Mouse (Mus musculus): Measurements from ENCODE around the gene Gm10142. TPM values are rescaled to one million over a fixed set of nuclear protein-coding genes. Genes with fewer than 3 reads are reported as not detected.

The Gm10142 gene
- polyA plus RNA-seq (2014; fragmentation: Nextera tagmentation; extraction: Ambion mirVana) = not detected in 2 replicates

GRCm38 (mm10) chr10:77715507-77715906, at the start of gene Gm10142:
Gene Gm10142 (plus strand): TSS chr10:77715807.
- Histone ChIP-seq H3K4me1 (ENCODE audit: control insufficient read depth, insufficient read depth, low read length) (no peaks in the 10 kb centered on the region), H3K27ac (ENCODE audit: low read length) (no peak within 1 kb of the TSS), H3K4me3 (ENCODE audit: low read depth, low read length) (no peak within 1 kb of the TSS), H3K4me2 (replicated peaks; ENCODE audit: low read depth, low read length) (no peak within 1 kb of the TSS), H3K9me3 (ENCODE audit: control insufficient read depth, low read depth, low read length) (no peaks in the 10 kb centered on the region), H3K9ac (replicated peaks; ENCODE audit: low read depth, low read length) (no peak within 1 kb of the TSS), H3K36me3 (ENCODE audit: control insufficient read depth, insufficient read depth, low read length) (no peaks in the 10 kb centered on the region), H3K27me3 (ENCODE audit: control insufficient read depth, insufficient read depth, low read length) (no peaks in the 10 kb centered on the region)
- 85% methylated on average over 1 of the region's 1 CpGs for WGBS
- ATAC-seq (ENCODE audit: insufficient number of reproducible peaks, insufficient read depth, low FRiP score, low read depth) = no peak

DNA sequence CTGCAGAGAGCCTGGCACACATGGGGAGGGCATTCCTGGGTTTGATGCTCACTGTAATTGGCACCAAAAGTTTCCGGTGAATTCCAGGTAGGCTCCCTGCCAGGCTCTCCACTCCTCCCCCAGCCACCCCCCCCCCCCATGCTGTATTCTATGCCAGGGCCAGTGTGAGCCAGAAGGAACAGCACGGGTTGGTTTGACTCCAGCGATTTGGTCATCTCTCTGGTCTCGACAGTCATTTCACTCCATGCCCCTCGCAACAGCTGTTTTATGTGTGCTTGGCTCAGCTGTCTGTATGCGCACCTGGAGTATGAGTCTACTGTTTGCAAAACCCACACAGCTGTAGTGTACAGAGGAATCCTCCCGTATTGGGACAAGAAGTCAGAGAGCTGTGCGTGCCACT, 49.3 kb upstream of the Gm10142 start:
- Histone ChIP-seq H3K9me3 (ENCODE audit: control insufficient read depth, low read depth, low read length) (no peaks in the 10 kb centered on the region), H3K9ac (replicated peaks; ENCODE audit: low read depth, low read length) (no peak overlapping the region), H3K36me3 (ENCODE audit: control insufficient read depth, insufficient read depth, low read length) (no peaks in the 10 kb centered on the region), H3K4me1 (ENCODE audit: control insufficient read depth, insufficient read depth, low read length) (no peaks in the 10 kb centered on the region), H3K27me3 (ENCODE audit: control insufficient read depth, insufficient read depth, low read length) (no peaks in the 10 kb centered on the region), H3K4me2 (replicated peaks; ENCODE audit: low read depth, low read length) (no peak overlapping the region), H3K4me3 (ENCODE audit: low read depth, low read length) (no peak overlapping the region), H3K27ac (ENCODE audit: low read length) (no peak overlapping the region)
- no peak for ATAC-seq (ENCODE audit: insufficient number of reproducible peaks, insufficient read depth, low FRiP score, low read depth)
- WGBS = 51% methylated on average over 8 of the region's 8 CpGs

DNA sequence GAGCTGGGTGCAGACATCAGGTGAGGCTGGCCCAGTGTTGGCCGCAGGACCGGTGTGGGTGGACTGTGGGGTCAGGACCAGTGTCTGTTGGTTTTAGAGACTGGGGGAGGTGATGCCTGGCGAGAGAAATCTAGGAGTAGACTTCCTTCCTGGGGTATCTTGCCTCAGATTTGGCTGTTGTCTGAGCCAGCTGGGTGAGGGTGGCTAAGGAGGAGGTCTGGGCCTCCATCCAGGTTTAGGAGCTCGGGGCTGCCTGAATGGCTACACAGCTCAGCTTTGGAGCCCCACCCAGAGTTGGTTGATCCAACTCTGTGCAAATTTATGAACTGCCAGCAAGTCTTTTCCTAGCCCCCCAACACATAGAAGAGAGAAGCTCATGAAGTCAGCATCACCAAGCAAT, 48.2 kb upstream of the Gm10142 start:
- ATAC-seq (ENCODE audit: insufficient number of reproducible peaks, insufficient read depth, low FRiP score, low read depth) = no peak
- Histone ChIP-seq H3K27ac (ENCODE audit: low read length) (no peak overlapping the region), H3K36me3 (ENCODE audit: control insufficient read depth, insufficient read depth, low read length) (no peaks in the 10 kb centered on the region), H3K4me1 (ENCODE audit: control insufficient read depth, insufficient read depth, low read length) (no peaks in the 10 kb centered on the region), H3K9ac (replicated peaks; ENCODE audit: low read depth, low read length) (no peak overlapping the region), H3K27me3 (ENCODE audit: control insufficient read depth, insufficient read depth, low read length) (no peaks in the 10 kb centered on the region), H3K4me3 (ENCODE audit: low read depth, low read length) (no peak overlapping the region), H3K9me3 (ENCODE audit: control insufficient read depth, low read depth, low read length) (no peaks in the 10 kb centered on the region), H3K4me2 (replicated peaks; ENCODE audit: low read depth, low read length) (no peak overlapping the region)
- 75% methylated on average over 4 of the region's 4 CpGs for WGBS

DNA sequence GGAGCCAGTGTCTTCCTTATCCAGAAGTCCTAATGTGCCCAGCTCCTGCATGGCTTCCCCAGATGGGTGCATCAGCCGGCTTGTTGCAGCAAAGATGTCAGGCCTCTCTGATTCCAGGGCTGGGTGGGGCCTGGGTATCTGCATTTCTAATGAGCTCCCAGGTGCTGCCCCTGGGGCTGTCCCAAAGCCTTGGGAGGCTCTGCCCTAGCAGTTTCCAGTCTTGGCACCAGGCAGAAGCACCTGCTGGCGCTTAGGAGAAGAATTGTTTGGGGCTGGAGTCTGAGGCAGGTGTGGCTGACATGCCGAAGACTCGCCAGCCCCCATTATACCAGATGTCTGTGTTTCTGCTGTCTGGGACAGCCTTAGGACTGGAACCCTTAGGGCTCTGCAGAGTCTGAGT, 44.9 kb upstream of the Gm10142 start:
- Histone ChIP-seq H3K4me3 (ENCODE audit: low read depth, low read length) (no peak overlapping the region), H3K4me1 (ENCODE audit: control insufficient read depth, insufficient read depth, low read length) (no peaks in the 10 kb centered on the region), H3K27me3 (ENCODE audit: control insufficient read depth, insufficient read depth, low read length) (peaks cover 3% of the 10 kb centered on the region; the same call in 1 of the 2 replicates), H3K27ac (ENCODE audit: low read length) (no peak overlapping the region), H3K9ac (replicated peaks; ENCODE audit: low read depth, low read length) (no peak overlapping the region), H3K36me3 (ENCODE audit: control insufficient read depth, insufficient read depth, low read length) (no peaks in the 10 kb centered on the region), H3K4me2 (replicated peaks; ENCODE audit: low read depth, low read length) (no peak overlapping the region), H3K9me3 (ENCODE audit: control insufficient read depth, low read depth, low read length) (no peaks in the 10 kb centered on the region)
- ATAC-seq (ENCODE audit: insufficient number of reproducible peaks, insufficient read depth, low FRiP score, low read depth) = no peak
- WGBS = 78% methylated on average over 4 of the region's 4 CpGs

DNA sequence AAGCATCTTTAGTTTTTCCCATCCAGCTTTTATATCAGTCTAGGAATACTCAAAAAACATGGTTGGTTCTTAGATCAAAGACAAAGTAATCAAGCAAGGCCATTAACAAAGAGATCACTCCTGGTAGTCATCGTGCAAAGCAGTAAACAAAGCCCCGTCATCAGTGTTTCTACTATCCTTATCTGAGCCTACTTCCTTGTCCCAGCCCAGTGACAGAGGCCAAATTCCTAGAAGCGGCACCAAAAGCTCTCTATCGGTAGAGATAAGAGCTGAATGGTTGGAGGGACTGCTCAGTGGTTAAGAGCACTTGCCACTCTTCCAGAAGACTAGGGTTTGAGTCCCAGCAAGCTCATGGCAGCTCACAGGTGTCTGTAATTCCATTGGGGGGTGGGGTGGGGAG, 44.1 kb upstream of the Gm10142 start:
- no peak overlapping the region for H3K9ac ChIP-seq (replicated peaks; ENCODE audit: low read depth, low read length)
- H3K9me3 ChIP-seq (ENCODE audit: control insufficient read depth, low read depth, low read length) = no peaks in the 10 kb centered on the region
- 39% methylated on average over 4 of the region's 4 CpGs for WGBS
- ATAC-seq (ENCODE audit: insufficient number of reproducible peaks, insufficient read depth, low FRiP score, low read depth) = no peak
- no peaks in the 10 kb centered on the region for H3K36me3 ChIP-seq (ENCODE audit: control insufficient read depth, insufficient read depth, low read length)
- H3K4me1 ChIP-seq (ENCODE audit: control insufficient read depth, insufficient read depth, low read length) = no peaks in the 10 kb centered on the region
- no peak overlapping the region for H3K27ac ChIP-seq (ENCODE audit: low read length)
- H3K4me2 ChIP-seq (replicated peaks; ENCODE audit: low read depth, low read length) = no peak overlapping the region
- no peak overlapping the region for H3K4me3 ChIP-seq (ENCODE audit: low read depth, low read length)
- peaks cover 7% of the 10 kb centered on the region; the same call in 1 of the 2 replicates for H3K27me3 ChIP-seq (ENCODE audit: control insufficient read depth, insufficient read depth, low read length)

GRCm38 (mm10) chr10:77673765-77674164, 41.8 kb upstream of the Gm10142 start:
- no peak for ATAC-seq (ENCODE audit: insufficient number of reproducible peaks, insufficient read depth, low FRiP score, low read depth)
- Histone ChIP-seq H3K27me3 (ENCODE audit: control insufficient read depth, insufficient read depth, low read length) (peaks cover 26% of the 10 kb centered on the region), H3K27ac (ENCODE audit: low read length) (no peak overlapping the region), H3K4me3 (ENCODE audit: low read depth, low read length) (no peak overlapping the region), H3K9me3 (ENCODE audit: control insufficient read depth, low read depth, low read length) (no peaks in the 10 kb centered on the region), H3K36me3 (ENCODE audit: control insufficient read depth, insufficient read depth, low read length) (no peaks in the 10 kb centered on the region), H3K9ac (replicated peaks; ENCODE audit: low read depth, low read length) (no peak overlapping the region), H3K4me1 (ENCODE audit: control insufficient read depth, insufficient read depth, low read length) (peaks cover 7% of the 10 kb centered on the region; the same call in 1 of the 2 replicates), H3K4me2 (replicated peaks; ENCODE audit: low read depth, low read length) (no peak overlapping the region)
- WGBS = 61% methylated on average over 13 of the region's 13 CpGs

GRCm38 (mm10) chr10:77677562-77677961, 38.0 kb upstream of the Gm10142 start:
- Histone ChIP-seq H3K27ac (ENCODE audit: low read length) (no peak overlapping the region), H3K4me2 (replicated peaks; ENCODE audit: low read depth, low read length) (peak overlapping the region; percentile 56), H3K4me1 (ENCODE audit: control insufficient read depth, insufficient read depth, low read length) (peaks cover 7% of the 10 kb centered on the region; the same call in 1 of the 2 replicates), H3K9ac (replicated peaks; ENCODE audit: low read depth, low read length) (no peak overlapping the region), H3K4me3 (ENCODE audit: low read depth, low read length) (peak overlapping the region; percentile 25), H3K27me3 (ENCODE audit: control insufficient read depth, insufficient read depth, low read length) (peaks cover 26% of the 10 kb centered on the region), H3K36me3 (ENCODE audit: control insufficient read depth, insufficient read depth, low read length) (no peaks in the 10 kb centered on the region), H3K9me3 (ENCODE audit: control insufficient read depth, low read depth, low read length) (no peaks in the 10 kb centered on the region)
- ATAC-seq (ENCODE audit: insufficient number of reproducible peaks, insufficient read depth, low FRiP score, low read depth) = no peak
- WGBS = under 1% methylated on average over 35 of the region's 35 CpGs

GRCm38 (mm10) chr10:77682994-77683393, 32.6 kb upstream of the Gm10142 start:
- ATAC-seq (ENCODE audit: insufficient number of reproducible peaks, insufficient read depth, low FRiP score, low read depth) = no peak
- H3K4me1 ChIP-seq (ENCODE audit: control insufficient read depth, insufficient read depth, low read length) = 0 out of 2 replicates have a peak, but pooled peaks cover 4% of the 10 kb centered on the region
- no peak overlapping the region for H3K27ac ChIP-seq (ENCODE audit: low read length)
- H3K36me3 ChIP-seq (ENCODE audit: control insufficient read depth, insufficient read depth, low read length) = no peaks in the 10 kb centered on the region
- no peak overlapping the region for H3K4me2 ChIP-seq (replicated peaks; ENCODE audit: low read depth, low read length)
- H3K4me3 ChIP-seq (ENCODE audit: low read depth, low read length) = no peak overlapping the region
- H3K27me3 ChIP-seq (ENCODE audit: control insufficient read depth, insufficient read depth, low read length) = peaks cover 15% of the 10 kb centered on the region
- H3K9ac ChIP-seq (replicated peaks; ENCODE audit: low read depth, low read length) = no peak overlapping the region
- 77% methylated on average over 7 of the region's 7 CpGs for WGBS
- no peaks in the 10 kb centered on the region for H3K9me3 ChIP-seq (ENCODE audit: control insufficient read depth, low read depth, low read length)

GRCm38 (mm10) chr10:77684181-77684580, 31.4 kb upstream of the Gm10142 start:
- no peaks in the 10 kb centered on the region for H3K9me3 ChIP-seq (ENCODE audit: control insufficient read depth, low read depth, low read length)
- no peaks in the 10 kb centered on the region for H3K36me3 ChIP-seq (ENCODE audit: control insufficient read depth, insufficient read depth, low read length)
- 32% methylated on average over 8 of the region's 8 CpGs for WGBS
- H3K27ac ChIP-seq (ENCODE audit: low read length) = no peak overlapping the region
- H3K27me3 ChIP-seq (ENCODE audit: control insufficient read depth, insufficient read depth, low read length) = peaks cover 11% of the 10 kb centered on the region; the same call in 1 of the 2 replicates
- 0 out of 2 replicates have a peak, but pooled peaks cover 4% of the 10 kb centered on the region for H3K4me1 ChIP-seq (ENCODE audit: control insufficient read depth, insufficient read depth, low read length)
- no peak overlapping the region for H3K4me3 ChIP-seq (ENCODE audit: low read depth, low read length)
- ATAC-seq (ENCODE audit: insufficient number of reproducible peaks, insufficient read depth, low FRiP score, low read depth) = no peak
- no peak overlapping the region for H3K9ac ChIP-seq (replicated peaks; ENCODE audit: low read depth, low read length)
- no peak overlapping the region for H3K4me2 ChIP-seq (replicated peaks; ENCODE audit: low read depth, low read length)
